Mouse (Mus musculus) embryonic facial prominence, embryonic 12.5 days (tissue): ENCODE measurements around the gene Rnf186. TPM values are rescaled to one million over a fixed set of nuclear protein-coding genes. Genes with fewer than 3 reads are reported as not detected.

ENCODE experiments used
- polyA plus RNA-seq: library from polyadenylated mRNA; unstranded; fragments of >200 nt; fragmentation: Nextera tagmentation; extraction: Ambion mirVana; gene quantifications from 2 replicates; pipeline ENCODE4 v1.2.1, GENCODE M21; 2016

The Rnf186 gene
- polyA plus RNA-seq, 1 experiment from 2014 or later = not detected

Other genes with a start within 250 kb of the Rnf186 start
- 0.41 and 0.53 TPM in 2 replicates for gene Pla2g2c, start 242.3 kb upstream of the Rnf186 start, polyA plus RNA-seq
- 0.78 and 1.0 TPM in 2 replicates for gene Ubxn10, start 229.9 kb upstream of the Rnf186 start, polyA plus RNA-seq
- gene Pla2g2f, start 209.5 kb upstream of the Rnf186 start, polyA plus RNA-seq = not detected in 2 replicates
- gene Pla2g2d, start 191.4 kb upstream of the Rnf186 start, polyA plus RNA-seq = 0.13 and 0.32 TPM in 2 replicates
- gene Pla2g5, start 103.6 kb upstream of the Rnf186 start, polyA plus RNA-seq = 0.82 and 0.84 TPM in 2 replicates
- not detected in 2 replicates for gene Gm13030, start 93.1 kb upstream of the Rnf186 start, polyA plus RNA-seq
- not detected in 2 replicates for gene Pla2g2e, start 89.2 kb upstream of the Rnf186 start, polyA plus RNA-seq
- 4.0 and 4.6 TPM in 2 replicates for gene Otud3, start 53.2 kb upstream of the Rnf186 start, polyA plus RNA-seq
- 2.9 and 3.7 TPM in 2 replicates for gene Tmco4, start 5.8 kb downstream of the Rnf186 start, polyA plus RNA-seq
- gene Htr6, start 108.5 kb downstream of the Rnf186 start, polyA plus RNA-seq = 0.40 and 0.67 TPM in 2 replicates
- 160 and 161 TPM in 2 replicates for gene Nbl1, start 125.9 kb downstream of the Rnf186 start, polyA plus RNA-seq
- gene Minos1, start 164.0 kb downstream of the Rnf186 start, polyA plus RNA-seq = 505 and 512 TPM in 2 replicates
- gene Capzb, start 225.8 kb downstream of the Rnf186 start, polyA plus RNA-seq = 415 TPM in 2 replicates